Mouse (Mus musculus) activated CD4-positive, CD25-positive, alpha-beta regulatory T cell (primary cell): ENCODE results near the gene Klf2. TPM values are rescaled to one million over a fixed set of nuclear protein-coding genes. Genes with fewer than 3 reads are reported as not detected.

Experiments used
- polyA plus RNA-seq, 2 experiments: library from polyadenylated mRNA; unstranded; fragments of 100-300 nt; shearing (Covaris generic); gene quantifications; one replicate each; pipeline ENCODE4 v1.2.1; 2017

Gene Klf2
- polyA plus RNA-seq, result 100 to 1,000 TPM; 511 to 553 TPM

GRCm38 (mm10) chr8:72318801-72319322 lies at the start of gene Klf2:
Klf2 (plus strand) TSS chr8:72319033.

DNA sequence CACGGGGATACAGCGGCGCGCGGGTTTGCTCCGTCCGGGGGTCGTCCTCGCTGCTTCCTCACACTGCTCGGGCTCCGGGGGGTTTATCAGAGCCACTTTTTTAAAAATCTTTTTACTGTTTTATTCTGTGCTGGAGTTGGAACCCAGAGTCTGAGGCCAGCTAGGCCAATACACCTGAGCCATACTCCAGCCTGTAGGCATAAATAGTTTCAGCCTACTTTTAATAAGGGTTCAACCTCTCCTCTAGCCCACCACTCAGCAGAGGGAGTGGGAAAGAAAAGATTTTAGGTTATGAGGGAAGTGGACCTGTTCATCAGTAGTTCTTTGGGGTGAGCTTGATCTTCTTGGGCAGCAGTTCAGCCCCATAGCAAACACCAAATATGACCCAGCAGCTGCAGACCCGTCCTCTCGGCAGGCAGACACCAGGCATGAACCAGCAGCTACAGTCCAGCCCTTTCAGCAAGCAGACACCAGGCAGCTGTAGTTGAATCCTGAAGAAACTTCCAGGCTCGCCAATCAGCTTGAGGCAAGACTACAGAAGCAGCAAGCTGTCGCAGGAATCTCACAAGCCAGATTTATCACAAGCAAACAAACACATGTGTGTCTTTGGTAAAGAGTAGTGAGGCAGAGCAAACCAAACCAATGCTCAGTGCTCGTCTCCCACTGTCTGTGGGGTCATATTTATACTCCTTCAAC lies 13.5 kb upstream of the Klf2 start, which contains the start of gene Gm10282:
TSS of gene Gm10282 (minus strand) at position 51 of the 696 bp plus-strand sequence.

Other genes starting within 250 kb of the Klf2 start
- gene Olfr373, start 235.9 kb upstream of the Klf2 start, polyA plus RNA-seq, result under 1 TPM; 0.18 to 0.42 TPM
- under 1 TPM; 0.10 to 0.33 TPM for gene Olfr374, start 212.0 kb upstream of the Klf2 start, polyA plus RNA-seq
- gene Tpm4, start 184.1 kb upstream of the Klf2 start, polyA plus RNA-seq, result 100 to 1,000 TPM; 214 to 470 TPM
- gene Rab8a, start 157.8 kb upstream of the Klf2 start, polyA plus RNA-seq, result 100 to 1,000 TPM; 208 to 219 TPM
- 10 to 100 TPM; 32.5 to 35.8 TPM for gene Hsh2d, start 129.4 kb upstream of the Klf2 start, polyA plus RNA-seq
- 1 to 10 TPM in 1 of 2 experiments, not detected in 1; 1.2 TPM for gene Cib3, start 106.2 kb upstream of the Klf2 start, polyA plus RNA-seq
- not detected for gene Gm11034, start 105.4 kb upstream of the Klf2 start, polyA plus RNA-seq
- 100 to 1,000 TPM in 1 of 2 experiments, 10 to 100 TPM in 1; 99.6 to 129 TPM for gene Fam32a, start 99.3 kb upstream of the Klf2 start, polyA plus RNA-seq
- gene Ap1m1, start 79.0 kb upstream of the Klf2 start, polyA plus RNA-seq, result 100 to 1,000 TPM; 171 to 175 TPM
- gene Gm10282, start 13.8 kb upstream of the Klf2 start, polyA plus RNA-seq, result 1 to 10 TPM; 4.1 to 5.1 TPM
- gene Eps15l1, start 102.4 kb downstream of the Klf2 start, polyA plus RNA-seq, result 10 to 100 TPM; 44.2 to 44.3 TPM
- under 1 TPM; 0.18 to 1.00 TPM for gene Calr3, start 124.8 kb downstream of the Klf2 start, polyA plus RNA-seq
- 1 to 10 TPM; 5.7 to 7.3 TPM for gene 1700030K09Rik, start 124.8 kb downstream of the Klf2 start, polyA plus RNA-seq
- 10 to 100 TPM; 67.0 to 69.6 TPM for gene Cherp, start 156.2 kb downstream of the Klf2 start, polyA plus RNA-seq
- gene Slc35e1, start 173.6 kb downstream of the Klf2 start, polyA plus RNA-seq, result 10 to 100 TPM; 26.2 to 47.5 TPM
- gene Med26, start 229.2 kb downstream of the Klf2 start, polyA plus RNA-seq, result 10 to 100 TPM; 12.7 to 16.1 TPM